Mouse (Mus musculus): ENCODE results near the gene Pla2g16. TPM values are rescaled to one million over a fixed set of nuclear protein-coding genes. Genes with fewer than 3 reads are reported as not detected.

The Pla2g16 gene
- total RNA-seq, 2 experiments from 2014 or later: 81.0 to 81.1 TPM

GRCm38 (mm10) chr19:7564457-7564856 is 7.2 kb downstream of the Pla2g16 start:
- DNase-seq: no peak

GRCm38 (mm10) chr19:7566826-7567225 is 9.6 kb downstream of the Pla2g16 start:
- no peak for DNase-seq

- no peak for DNase-seq
These were observed 11.1 kb downstream of the Pla2g16 start for GRCm38 (mm10) chr19:7568364-7568763.

- no peak for DNase-seq
These were observed 12.4 kb downstream of the Pla2g16 start for GRCm38 (mm10) chr19:7569650-7570049.

- DNase-seq: no peak
These were observed 18.9 kb downstream of the Pla2g16 start for GRCm38 (mm10) chr19:7576180-7576579.

GRCm38 (mm10) chr19:7577710-7578109 is 20.5 kb downstream of the Pla2g16 start:
- DNase-seq: no peak

- no peak for DNase-seq
These were observed 23.8 kb downstream of the Pla2g16 start for GRCm38 (mm10) chr19:7581042-7581441.

- DNase-seq: peak; percentile 29
These were observed 25.8 kb downstream of the Pla2g16 start for GRCm38 (mm10) chr19:7583101-7583500.

- DNase-seq: no peak
These were observed 26.3 kb downstream of the Pla2g16 start for GRCm38 (mm10) chr19:7583599-7583998.

- DNase-seq: no peak
These were observed 28.0 kb downstream of the Pla2g16 start for GRCm38 (mm10) chr19:7585279-7585678.

GRCm38 (mm10) chr19:7585764-7586163 is 28.5 kb downstream of the Pla2g16 start:
- no peak for DNase-seq

- DNase-seq: no peak
These were observed 33.5 kb downstream of the Pla2g16 start for GRCm38 (mm10) chr19:7590795-7591194.

- DNase-seq: peak; percentile 63
These were observed 34.8 kb downstream of the Pla2g16 start for GRCm38 (mm10) chr19:7592018-7592417.

GRCm38 (mm10) chr19:7595534-7595933 is 38.3 kb downstream of the Pla2g16 start:
- peak; percentile 51 for DNase-seq

GRCm38 (mm10) chr19:7598481-7598880 is 41.2 kb downstream of the Pla2g16 start:
- DNase-seq: no peak

- DNase-seq: no peak
These were observed 44.3 kb downstream of the Pla2g16 start for GRCm38 (mm10) chr19:7601551-7601950.

GRCm38 (mm10) chr19:7604107-7604506 is 46.8 kb downstream of the Pla2g16 start:
- no peak for DNase-seq

GRCm38 (mm10) chr19:7605013-7605412 is 47.8 kb downstream of the Pla2g16 start:
- no peak for DNase-seq

- peak; percentile 66 for DNase-seq
These were observed 48.9 kb downstream of the Pla2g16 start for GRCm38 (mm10) chr19:7605930-7606783.

- DNase-seq: peak; percentile 21
These were observed 49.8 kb downstream of the Pla2g16 start, which contains the start of gene Lgals12 for GRCm38 (mm10) chr19:7606801-7607689. Gene Lgals12 (minus strand): TSS chr19:7607193.

GRCm38 (mm10) chr19:7607690-7608201 is 50.5 kb downstream of the Pla2g16 start:
- DNase-seq: peak; percentile 3

GRCm38 (mm10) chr19:7611942-7612757 is 54.9 kb downstream of the Pla2g16 start, which contains the start of gene Hrasls5:
Gene Hrasls5 (plus strand): TSS chr19:7612541.
- DNase-seq: no peak
